Mouse (Mus musculus): ENCODE measurements at regions not wholly inside any gene's neighbourhood (a gene's known extent, or its start where the extent isn't known, plus 50 kb on each side); places are given as distances from the start of the nearest gene placed in this dataset.

DNA sequence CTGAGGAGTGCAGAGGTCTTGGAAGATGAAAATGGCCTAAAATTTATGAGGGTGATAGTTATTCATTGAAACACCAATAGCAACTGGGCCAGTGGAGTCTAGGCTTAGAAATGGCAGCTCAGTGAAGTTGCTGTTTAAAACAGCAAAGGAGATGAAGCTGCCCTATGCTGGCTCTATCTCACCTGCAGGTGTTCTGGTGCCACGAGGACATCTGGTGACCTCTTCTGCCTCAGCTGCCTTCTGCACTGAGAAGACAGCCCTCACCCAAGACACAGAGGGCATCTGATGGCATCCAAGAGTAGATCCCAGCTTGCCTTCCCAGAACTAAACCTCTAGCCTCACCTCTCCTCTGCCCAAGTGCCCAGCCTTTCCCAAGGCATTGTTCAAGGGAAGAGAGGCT, 187.5 kb upstream of the Sdk2 start:
- DNase-seq = peak; percentile 58

DNA sequence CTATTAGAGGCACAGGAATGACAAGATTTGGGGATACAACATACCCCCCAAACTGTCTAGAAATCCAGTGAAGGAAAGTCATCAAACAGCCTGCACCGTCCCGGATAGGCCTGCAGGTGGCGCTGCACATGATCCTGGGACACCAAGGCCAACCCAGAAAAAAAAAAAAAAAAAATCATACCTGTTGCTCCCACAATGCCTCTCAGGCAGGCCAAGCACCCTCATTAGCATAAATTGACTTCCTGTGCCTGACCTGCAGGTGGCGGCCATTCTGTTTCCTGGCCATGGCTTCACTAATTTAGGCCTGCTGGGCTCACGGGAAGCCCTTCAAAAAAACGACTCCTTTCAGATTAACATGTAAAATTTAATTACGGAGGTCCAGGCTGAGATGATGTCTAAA, 184.8 kb upstream of the Sdk2 start:
- DNase-seq = peak; percentile 19

DNA sequence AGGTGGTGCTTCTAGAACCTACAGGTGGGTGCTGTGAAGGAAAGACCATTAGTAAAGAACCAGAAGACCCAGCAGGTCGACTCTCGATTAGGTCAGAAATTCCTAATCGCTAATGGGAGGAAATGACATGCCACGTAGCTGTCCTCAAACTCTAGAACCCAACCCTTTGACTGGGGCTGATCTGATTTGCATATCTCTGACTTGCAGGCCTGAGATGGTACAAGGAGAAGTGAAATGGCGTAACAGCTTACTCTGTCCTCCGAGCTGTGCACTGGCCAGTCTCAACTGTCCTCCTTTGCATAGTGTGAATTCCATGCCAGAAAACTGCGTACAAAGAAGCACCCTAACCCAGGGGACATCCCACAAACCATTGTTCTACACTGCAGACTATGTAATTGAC, 182.4 kb upstream of the Sdk2 start:
- no peak for DNase-seq

DNA sequence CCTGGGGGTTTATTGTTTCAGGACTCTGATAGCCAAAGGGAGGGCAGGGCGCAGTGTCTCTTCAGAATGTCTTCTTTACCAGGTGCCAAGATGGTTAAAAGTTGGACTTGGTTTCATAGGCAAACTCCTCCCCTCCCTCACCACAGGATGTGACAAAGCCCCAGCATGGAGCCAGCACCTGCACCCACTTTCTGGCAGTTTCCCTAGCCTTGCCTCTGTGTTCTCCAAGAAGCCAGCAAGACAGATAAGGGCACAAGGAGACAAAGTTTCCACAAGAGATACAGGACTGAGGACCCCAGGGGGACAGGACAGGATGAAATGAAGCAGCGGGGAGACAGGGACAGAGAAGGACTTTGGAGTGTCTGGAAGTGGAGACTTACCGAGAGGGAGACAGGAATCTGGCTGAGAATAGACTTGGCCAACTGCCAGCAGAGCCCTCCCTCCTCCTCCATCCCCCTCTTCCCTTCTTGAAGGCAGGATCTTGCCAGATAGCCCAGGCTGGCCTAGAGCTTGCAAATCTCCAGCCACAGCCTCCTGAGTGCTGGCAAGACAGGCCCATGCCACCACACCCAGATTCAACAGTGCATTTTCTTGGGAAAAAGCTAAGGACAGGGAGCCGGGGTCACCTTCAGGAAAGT, 181.5 kb upstream of the Sdk2 start:
- peak; percentile 82 for DNase-seq

DNA sequence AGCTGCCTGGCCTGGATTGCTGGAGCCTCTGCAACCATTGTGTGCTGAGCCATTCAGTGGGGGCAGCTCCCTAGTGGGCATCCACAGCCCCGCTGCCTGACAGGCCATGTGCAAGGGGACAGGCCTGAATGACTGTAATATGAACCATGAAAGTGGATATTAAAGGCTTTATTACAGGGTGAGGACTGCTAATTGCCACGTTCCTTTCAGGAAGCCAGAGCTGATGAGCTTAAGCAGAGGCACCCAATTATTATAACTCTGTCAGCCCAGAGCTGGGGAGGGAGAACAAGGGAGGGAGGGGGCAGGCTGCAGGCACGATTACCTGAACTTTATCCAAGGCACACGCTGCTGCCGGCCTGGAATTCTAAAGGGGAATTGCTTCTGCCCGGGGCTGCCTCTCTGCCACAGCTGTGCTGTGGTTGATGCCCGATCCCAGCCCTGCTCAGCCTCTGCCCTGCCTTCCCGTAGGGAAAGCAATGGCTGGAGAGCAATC, 172.5 kb upstream of the Sdk2 start:
- no peak for DNase-seq

DNA sequence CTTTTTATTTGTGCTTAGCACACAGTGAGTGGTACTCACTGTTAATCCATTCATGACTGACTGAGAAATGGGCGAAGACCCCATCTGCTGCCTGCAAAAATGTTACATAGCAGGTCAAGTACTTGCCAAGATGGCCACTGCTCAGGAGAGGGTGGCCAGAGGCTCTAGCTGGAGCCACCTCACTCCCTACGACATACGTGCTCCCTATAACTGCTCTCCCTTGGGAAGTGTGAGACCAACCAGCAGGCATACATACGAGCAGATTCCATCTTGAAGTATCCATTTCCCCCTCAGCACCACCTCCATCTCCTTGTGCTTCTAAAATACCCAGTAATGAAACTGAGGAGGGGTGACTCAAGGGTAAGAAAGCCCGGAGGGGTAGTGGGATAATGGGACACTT, 172.0 kb upstream of the Sdk2 start:
- DNase-seq = no peak

DNA sequence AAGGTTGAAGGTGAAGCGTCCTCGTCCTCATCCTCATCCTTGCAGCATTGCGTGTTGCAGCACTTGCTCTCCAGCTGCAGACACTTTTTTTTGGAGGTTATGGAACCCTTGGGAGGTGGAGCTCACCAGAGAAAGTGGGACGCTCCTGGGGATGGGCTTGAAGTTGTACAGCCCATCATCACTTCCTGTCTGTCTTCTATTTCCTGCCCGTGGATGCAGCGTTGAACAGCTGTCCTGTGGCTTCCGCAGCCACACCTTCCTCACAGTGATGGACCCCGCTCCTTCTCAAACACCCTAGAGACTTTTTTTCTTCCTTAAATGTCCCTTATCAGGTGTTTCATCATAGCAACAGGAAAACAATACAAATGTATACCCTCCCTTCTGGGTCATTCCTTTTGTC, 171.5 kb upstream of the Sdk2 start:
- DNase-seq = peak; percentile 71

DNA sequence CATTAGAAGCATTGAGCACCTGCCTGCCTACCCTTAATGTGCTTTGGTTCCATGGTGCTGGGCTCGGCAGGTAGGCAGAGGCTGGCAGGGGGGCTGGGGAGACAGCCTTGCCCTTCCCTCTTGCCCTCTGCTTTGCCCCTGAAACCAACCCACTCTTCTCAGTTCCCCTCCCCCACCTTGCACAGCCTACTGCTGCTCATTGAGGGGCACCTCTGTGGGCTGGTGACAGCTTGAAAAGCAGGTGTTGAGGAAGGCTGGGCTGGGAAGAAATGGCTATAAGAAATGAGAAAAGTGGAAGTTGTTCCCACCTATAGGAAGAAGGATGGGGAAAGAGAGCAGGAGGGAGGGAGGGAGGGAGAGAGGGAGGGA, 167.7 kb upstream of the Sdk2 start:
- DNase-seq = peak; percentile 85

DNA sequence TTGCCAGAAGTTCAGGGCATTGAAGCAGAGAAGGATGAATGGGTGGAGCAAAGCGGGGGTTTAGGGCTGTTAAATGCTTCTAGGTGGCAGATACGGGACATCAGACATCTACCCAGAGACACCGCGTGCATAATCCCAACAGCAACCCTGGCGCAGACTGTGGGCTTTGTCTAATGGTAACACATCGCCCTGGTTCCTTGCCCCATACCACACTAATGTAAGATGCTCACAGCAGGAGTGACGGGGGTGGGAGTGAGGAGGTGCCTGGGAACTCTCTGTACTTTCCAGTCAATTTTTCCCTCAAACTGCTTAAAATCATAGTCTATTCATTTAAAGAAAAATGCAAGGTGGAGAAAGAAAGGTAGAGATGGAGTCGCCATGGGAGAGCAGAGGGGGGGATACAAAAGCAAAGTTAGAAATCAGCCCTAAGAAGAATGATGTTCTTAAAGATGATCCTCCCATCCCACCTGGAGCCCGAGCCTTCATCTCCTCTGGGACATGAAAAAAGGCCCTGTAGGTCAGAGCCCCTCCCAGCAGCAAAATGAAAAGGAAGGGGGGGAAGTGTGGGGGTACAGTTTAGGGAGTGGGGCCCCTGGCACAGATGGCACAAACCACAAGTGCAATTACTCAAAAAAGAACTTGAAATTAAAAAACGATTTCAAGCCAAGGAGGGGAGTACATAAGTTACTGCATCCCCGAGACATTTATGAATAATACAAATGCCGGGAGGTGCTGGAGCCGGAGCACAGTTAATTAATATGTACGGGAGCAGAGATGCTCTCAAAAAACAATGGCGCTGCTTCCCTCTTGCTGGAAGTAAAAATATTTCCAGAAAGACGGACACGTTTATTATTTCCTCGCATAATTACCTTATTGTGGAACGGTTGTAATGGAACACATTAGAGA, 167.0 kb upstream of the Sdk2 start:
- DNase-seq = peak; percentile 59

DNA sequence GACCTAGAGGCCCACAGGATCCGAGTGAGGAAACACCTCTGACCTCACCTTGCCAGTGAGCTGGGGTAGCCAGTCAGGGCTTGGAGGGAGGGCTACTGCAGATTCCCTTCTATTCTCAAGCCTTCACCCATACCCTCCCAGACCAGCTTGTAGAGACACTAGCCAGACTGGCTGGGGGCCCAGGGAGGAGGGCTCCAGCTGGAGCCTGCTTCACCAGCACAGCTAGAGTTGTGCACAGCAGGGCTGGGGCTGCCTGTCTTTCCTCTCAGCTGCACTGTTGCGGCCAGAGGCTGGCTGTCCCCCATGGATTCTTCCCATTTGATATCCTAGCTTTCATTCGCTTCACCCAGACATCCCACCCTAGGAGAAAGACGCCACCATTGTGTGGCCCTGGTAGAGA, 165.0 kb upstream of the Sdk2 start:
- peak; percentile 51 for DNase-seq

DNA sequence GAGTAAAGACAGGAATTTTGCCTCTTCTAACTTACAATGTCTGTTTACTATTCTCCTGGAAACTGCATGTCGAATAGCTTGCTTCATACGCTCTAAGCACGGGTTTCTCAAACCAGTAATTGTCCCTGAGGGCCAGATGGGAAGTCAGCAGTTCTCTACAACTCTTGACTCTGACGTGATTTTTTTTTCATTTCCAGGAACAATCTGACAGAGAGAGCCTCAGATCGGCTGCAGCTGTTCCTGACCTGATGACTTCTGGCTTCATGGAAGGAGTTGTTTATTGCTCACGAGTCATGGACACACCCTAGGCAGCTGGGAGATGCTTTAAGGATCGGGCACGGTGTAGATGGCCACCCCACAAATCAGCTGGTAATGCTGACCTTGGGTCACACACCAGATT, 162.9 kb upstream of the Sdk2 start:
- DNase-seq = no peak

DNA sequence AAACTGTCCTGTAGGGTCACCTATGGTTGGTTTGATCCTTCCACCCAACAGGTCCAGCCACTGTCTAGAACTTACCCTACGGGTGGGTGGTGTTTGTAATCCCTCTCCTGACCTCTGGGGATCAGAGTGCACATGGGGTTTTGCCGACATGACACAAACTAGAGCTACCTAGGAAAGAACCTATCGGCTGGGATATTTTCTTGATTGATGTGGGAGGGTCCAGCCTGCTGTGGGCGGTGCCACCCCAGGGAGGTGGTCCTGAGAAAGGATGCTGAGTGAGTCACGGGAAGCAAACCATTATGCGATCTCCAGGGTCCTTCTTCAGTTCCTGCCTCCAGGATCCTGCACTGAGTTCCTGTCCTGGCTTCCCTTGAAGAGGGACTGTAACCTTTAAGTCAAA, 162.3 kb upstream of the Sdk2 start:
- DNase-seq = no peak

DNA sequence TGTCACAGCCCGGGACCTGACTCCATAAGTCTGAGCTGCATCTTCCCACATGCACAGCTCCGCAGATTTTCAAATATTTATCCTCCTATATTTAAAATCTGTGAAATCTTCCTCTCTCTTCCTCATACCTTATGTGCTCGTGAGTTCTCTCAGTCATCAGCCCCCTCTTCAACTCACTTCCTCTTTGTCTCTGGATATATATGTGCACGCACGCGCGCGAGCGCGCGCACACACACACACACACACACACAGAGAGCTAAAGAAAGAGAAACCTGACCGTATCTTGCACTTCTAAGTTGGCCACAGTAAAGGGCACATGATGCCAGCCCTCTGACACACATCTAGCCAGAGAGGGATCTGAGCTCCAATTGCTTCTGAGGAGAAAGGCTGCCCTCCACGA, 159.7 kb upstream of the Sdk2 start:
- DNase-seq = peak; percentile 64

DNA sequence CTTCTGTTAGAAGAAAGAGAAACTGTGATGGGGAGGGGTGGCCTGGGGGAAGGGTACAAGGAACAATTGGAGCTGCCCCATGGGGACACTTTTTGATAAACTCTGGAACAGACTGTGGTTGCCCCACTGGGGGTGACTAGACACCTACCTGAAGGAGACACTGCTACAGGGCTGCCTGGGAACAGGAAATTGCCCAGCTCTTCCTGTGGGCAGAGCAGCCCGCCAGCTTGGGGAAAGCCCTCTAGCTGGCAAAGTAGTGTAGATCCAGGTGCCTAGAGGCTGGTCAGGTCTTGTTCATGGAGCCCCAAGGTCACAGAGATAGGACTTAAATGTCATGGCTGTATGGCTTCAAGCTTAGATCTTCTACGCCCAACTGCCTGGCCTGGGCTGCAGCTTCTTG, 157.9 kb upstream of the Sdk2 start:
- peak; percentile 41 for DNase-seq

DNA sequence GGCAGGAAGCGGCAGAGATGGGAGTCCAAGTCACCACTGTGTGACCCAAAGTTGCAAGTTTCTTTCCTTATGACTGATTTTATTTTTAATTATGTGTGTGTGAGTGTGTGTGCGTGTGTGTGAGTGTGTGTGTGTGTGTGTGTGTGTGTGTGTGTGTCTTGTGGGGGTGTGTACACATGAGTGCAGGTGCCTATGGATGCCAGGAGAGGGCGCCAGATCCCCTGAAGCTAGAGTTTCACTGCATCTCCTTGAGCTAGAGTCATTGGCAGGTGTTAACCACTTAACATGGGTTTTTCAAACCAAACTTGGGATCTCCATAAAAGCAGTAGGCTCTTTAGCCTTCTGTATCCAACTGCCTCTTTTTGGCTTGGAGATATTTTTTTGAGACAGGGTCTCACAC, 156.2 kb upstream of the Sdk2 start:
- DNase-seq = no peak

DNA sequence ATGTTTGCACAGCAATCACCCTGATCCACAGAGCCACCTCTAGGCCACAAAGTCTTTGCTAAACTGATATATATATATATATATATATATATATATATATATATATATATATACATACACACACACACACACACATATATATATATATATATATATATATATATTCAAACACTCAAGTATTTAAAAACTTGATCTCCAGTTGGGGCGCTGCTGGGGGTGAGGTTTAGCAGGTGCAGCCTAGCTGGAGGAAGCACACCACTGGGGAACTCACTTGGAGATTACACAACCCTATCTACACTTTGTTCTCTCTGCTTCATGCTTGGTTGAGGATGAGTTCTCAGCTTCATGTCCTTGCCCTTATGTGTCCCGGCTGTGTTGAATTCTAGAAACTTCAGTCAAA, 153.6 kb upstream of the Sdk2 start:
- DNase-seq = no peak

DNA sequence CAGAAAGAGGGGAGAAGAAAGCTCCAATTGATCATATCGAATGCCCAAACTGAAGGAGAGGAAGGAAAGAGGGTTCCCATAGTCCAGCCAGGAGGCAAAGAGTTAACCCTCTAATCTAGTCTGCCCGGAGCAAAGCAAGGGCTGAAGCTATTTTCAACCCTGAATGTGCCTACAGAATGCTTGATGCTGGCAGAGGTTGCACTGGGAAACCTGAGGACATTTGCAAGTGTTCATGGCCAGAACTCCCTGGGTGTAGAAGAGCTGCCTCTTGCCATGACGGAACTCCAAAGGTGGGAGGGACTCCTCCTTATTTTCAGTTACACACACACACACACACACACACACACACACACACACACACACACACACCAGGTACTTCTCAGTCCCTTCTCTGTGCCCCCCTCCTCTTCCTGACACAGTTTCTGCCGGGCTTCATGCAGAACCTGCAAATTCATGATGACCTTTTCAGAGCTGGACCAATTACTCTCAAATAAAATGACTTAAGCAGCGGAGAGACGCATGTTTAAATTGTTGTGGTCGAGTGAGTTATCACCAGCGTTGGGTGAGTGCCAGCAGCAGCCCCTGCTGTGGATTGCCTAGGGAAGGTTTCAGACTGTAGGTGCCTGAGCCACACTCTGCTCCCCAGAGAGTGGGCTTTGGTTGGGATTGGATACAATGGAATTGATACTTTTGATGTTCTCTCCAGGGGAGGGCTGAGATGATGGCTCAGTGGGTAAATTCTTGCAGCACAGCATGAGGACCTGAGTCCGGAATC, 152.1 kb upstream of the Sdk2 start:
- no peak for DNase-seq

DNA sequence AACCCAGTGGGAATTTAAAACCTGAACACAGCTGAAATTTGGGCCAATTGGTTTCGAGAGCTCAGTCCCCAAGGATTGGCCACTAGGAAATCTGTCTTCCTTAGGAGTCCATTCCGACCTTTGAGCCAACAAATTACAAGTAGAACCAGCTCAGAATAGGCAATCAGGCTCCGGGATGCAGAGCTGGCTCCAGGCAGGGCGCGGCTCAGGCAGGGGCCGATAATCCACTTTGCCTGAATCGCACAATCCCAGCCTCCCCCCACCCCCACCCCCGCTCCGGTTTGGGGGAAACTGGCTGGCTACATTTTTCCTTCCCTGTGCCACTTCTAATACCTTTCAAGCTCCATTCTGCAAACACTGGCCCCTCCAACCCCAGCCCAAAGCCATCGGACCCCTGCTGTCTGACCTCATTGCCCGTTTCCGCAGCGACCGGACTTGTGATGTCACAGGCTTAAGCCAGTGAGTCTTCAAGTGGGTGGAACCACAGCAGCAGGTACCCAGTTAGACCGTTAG, 150.5 kb upstream of the Sdk2 start:
- DNase-seq = no peak

DNA sequence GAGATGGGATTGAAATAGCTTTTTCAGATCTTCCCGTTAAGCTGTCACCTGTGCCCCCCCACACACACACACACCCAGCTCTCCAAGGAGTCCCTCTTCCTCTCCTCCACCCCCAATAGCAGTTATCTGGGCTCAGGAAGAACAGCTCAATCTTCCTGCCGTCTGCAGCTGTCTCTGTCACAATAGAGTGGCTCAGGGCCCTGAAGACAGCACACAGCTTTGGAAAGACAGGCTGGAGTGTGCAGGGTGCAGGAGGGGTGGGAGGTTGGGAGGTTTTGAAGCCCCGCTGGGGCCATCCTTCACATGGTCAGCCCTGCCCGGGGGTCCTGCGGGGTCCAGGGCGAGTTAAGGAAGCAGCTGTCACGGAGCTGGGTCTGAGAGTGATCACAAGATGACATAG, 149.6 kb upstream of the Sdk2 start:
- DNase-seq = no peak

DNA sequence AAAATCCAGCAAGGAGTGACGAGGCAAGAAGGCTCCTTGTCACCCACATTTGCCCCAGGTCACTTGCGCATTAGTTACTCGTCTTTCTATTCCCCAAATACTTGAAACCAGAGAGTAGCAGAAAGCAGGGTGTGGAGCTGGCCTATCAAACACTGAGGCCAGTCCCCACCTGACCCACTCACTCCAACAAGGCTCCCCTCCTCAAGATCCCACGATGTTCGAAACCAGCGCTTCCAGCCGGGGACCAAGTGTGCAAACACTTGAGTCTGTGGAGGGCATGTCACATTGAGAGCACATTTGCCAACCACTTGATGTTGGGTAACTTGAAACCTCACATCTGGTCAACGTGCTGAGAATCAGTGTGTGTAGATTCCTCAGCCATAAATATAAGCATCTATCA, 148.4 kb upstream of the Sdk2 start:
- DNase-seq = no peak

DNA sequence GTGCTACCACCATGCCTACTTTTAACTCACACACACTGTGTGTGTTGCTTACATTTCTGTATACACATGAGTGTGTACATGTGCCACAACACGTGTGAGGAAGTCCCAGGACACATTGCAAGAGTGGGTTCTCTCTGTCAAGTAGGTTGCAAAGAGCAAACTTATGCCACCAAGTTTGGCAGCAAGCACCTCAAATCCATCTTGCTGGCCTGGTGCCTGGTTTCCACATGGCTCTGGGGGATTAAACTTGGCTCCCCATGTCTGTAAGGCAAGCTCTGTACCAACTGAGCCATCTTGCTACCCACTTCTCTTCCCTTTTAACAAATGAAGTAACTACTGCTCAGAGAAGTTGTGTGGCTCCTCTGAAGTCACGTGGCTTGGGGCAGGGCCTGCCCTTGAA, 145.3 kb upstream of the Sdk2 start:
- no peak for DNase-seq

DNA sequence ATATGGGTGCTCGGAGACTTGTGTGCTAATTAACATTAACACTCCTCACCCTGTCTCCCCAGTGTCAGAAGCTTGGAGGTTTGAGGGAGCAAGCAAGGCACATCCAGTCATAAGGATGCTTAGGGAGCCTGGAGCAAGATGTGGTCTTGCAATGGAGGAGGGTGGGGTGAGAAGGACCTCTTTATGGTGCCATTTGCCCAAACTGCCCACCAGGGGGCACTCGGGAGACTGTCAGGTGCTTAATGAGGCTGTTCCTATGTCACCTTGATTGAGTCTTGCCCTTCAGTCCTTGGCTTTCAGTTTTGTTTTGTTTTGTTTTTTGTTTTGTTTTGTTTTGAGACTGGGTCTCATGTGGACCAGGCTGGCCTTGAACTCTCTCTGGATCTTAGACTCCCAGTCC, 138.3 kb upstream of the Sdk2 start:
- DNase-seq = peak; percentile 86

DNA sequence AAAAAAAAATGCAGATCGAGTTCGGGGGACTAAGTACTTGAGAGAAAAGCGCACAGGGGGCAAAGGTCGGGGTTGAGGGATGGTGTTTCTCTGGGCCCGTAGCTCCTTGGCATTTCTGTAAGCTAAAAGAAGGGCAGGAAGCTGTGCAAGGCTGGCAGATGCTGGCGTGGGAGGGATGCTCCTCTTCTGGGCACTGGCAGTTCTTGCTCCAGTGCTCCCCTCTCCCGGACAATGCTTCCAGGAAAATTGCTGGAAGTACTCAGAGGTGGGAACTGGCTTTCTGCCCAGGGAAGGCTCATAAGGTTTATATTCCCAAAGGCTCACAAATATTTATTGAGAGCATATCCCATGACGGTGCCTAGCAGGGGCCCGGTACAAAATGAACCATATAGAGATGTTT, 136.6 kb upstream of the Sdk2 start:
- DNase-seq = no peak

DNA sequence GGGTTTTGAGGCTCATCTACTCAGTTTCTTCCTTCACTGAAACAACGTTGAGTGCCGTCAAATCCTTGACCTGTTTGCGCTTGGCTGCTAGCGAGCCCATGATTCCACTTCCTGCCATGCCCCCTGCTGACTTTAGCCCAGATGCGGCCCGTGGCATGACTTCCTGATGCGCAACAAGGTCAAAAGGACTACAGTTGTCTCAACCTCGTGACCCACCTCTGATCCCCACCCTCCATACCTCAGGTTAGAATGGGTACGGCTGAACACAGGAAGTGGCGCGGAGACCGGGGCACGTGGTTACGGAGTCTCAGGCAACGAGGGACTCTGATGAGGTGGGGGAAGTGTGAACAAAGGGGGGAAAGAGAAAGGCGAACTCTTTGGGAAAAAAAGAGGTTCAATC, 135.6 kb upstream of the Sdk2 start:
- DNase-seq = no peak
